Mouse (Mus musculus) cerebellum, adult 2 months (tissue): ENCODE measurements around the gene Hibch. TPM values are rescaled to one million over a fixed set of nuclear protein-coding genes. Genes with fewer than 3 reads are reported as not detected.

Experiments used
- DNase-seq, 2 experiments: peaks; one replicate each; pipeline ENCODE4 v3.0.0; 2021
- H3K27ac ChIP-seq: fragments of 200-500 bp; 2 replicates; pipeline ENCODE4 v1.5.1; 2012; ENCODE audit warnings: low read length, control low read depth, inconsistent platforms; ENCODE audit not compliant: insufficient read depth
- H3K27me3 ChIP-seq: fragments of 200-500 bp; 2 replicates; pipeline ENCODE4 v1.6.1; 2012; ENCODE audit warnings: inconsistent platforms, mild to moderate bottlenecking, low read length, moderate library complexity; ENCODE audit not compliant: control insufficient read depth, insufficient read depth
- H3K4me1 ChIP-seq: fragments of 200-500 bp; 2 replicates; pipeline ENCODE4 v1.6.1; 2011; ENCODE audit warnings: low read length; ENCODE audit not compliant: control insufficient read depth, insufficient read depth
- H3K4me3 ChIP-seq: fragments of 200-500 bp; replicated peaks from 2 replicates; pipeline ENCODE3; 2011; ENCODE audit warnings: mild to moderate bottlenecking, low read depth, low read length, control low read depth; ENCODE audit not compliant: insufficient read depth
- CTCF ChIP-seq: fragments of 200-500 bp; IDR thresholded peaks from 2 replicates; pipeline ENCODE4 v1.5.1; 2011; ENCODE audit warnings: low read depth, mild to moderate bottlenecking, control low read depth, low read length, moderate library complexity, borderline replicate concordance; ENCODE audit not compliant: insufficient read depth
- POLR2A ChIP-seq: fragments of 200-500 bp; IDR thresholded peaks from 2 replicates; pipeline ENCODE4 v1.6.1; 2011; ENCODE audit warnings: low read length, control low read depth, borderline replicate concordance; ENCODE audit not compliant: insufficient read depth
- WGBS: fragments of 180-500 bp; shearing (Covaris S2); methylation state at CpG from one replicate; pipeline ENCODE4 v1.1.7; 2018; 5-methylcytosine and 5-hydroxymethylcytosine counted together
- polyA plus RNA-seq: library from polyadenylated mRNA; depleted of rRNA; stranded (reverse); fragments of >200 nt; gene quantifications from 2 replicates; pipeline ENCODE4 v1.2.3, GENCODE M21; 2012; rRNA removed

The Hibch gene
- polyA plus RNA-seq: 23.4 and 27.9 TPM in 2 replicates

- Histone ChIP-seq H3K27me3 (no peaks in the 10 kb centered on the region), H3K27ac (peak within 1 kb of the TSS; percentile 69), H3K4me1 (no peaks in the 10 kb centered on the region), H3K4me3 (peak within 1 kb of the TSS; percentile 90)
- DNase-seq: peak; percentile 97 to 99
- 2% methylated on average over 45 of the region's 45 CpGs for WGBS
- peak; percentile 77 for TF ChIP-seq POLR2A
- no peak for TF ChIP-seq CTCF
Measured at GRCm38 (mm10) chr1:52844782-52845665, at the start of gene Hibch. TSS of gene Hibch (plus strand) at chr1:52844929.

- H3K4me1 ChIP-seq: peaks cover 13% of the 10 kb centered on the region
- TF ChIP-seq CTCF (no peak), POLR2A (no peak)
- no peak overlapping the region for H3K4me3 ChIP-seq
- 52% methylated on average over 2 of the region's 2 CpGs for WGBS
- DNase-seq: no peak
- H3K27ac ChIP-seq: no peak overlapping the region
- no peaks in the 10 kb centered on the region for H3K27me3 ChIP-seq
Measured at GRCm38 (mm10) chr1:52795927-52796326, 48.8 kb upstream of the Hibch start.

GRCm38 (mm10) chr1:52799056-52799726 lies 45.5 kb upstream of the Hibch start:
- WGBS: 60% methylated on average over 10 of the region's 10 CpGs
- DNase-seq: peak; percentile 40 to 47
- no peak overlapping the region for H3K27ac ChIP-seq

GRCm38 (mm10) chr1:52799772-52800171 lies 45.0 kb upstream of the Hibch start:
- Histone ChIP-seq H3K4me1 (peaks cover 13% of the 10 kb centered on the region), H3K4me3 (no peak overlapping the region), H3K27ac (no peak overlapping the region), H3K27me3 (no peaks in the 10 kb centered on the region)
- 19% methylated on average over 5 of the region's 5 CpGs for WGBS
- TF ChIP-seq CTCF (no peak), POLR2A (no peak)
- peak; percentile 29 to 66 for DNase-seq

More at GRCm38 (mm10) chr1:52799056-52799726, 45.5 kb upstream of the Hibch start:
- no peak overlapping the region for H3K4me3 ChIP-seq
- H3K27me3 ChIP-seq: no peaks in the 10 kb centered on the region
- peaks cover 13% of the 10 kb centered on the region for H3K4me1 ChIP-seq
- TF ChIP-seq CTCF (no peak), POLR2A (no peak)

- 68% methylated on average over 3 of the region's 3 CpGs for WGBS
- Histone ChIP-seq H3K27ac (no peak overlapping the region), H3K27me3 (no peaks in the 10 kb centered on the region), H3K4me1 (peaks cover 13% of the 10 kb centered on the region), H3K4me3 (no peak overlapping the region)
- DNase-seq: peak in 1 of 2 experiments; percentile 10
- TF ChIP-seq POLR2A (no peak), CTCF (no peak)
Measured at GRCm38 (mm10) chr1:52800340-52800740, 44.4 kb upstream of the Hibch start.

GRCm38 (mm10) chr1:52801651-52802050 lies 43.1 kb upstream of the Hibch start:
- WGBS: 85% methylated on average over 5 of the region's 5 CpGs

GRCm38 (mm10) chr1:52802406-52802975 lies 42.2 kb upstream of the Hibch start:
- H3K4me3 ChIP-seq: no peak overlapping the region
- 94% methylated on average over 5 of the region's 5 CpGs for WGBS
- TF ChIP-seq CTCF: no peak
- no peak for TF ChIP-seq POLR2A
- peaks cover 13% of the 10 kb centered on the region for H3K4me1 ChIP-seq
- no peak for DNase-seq
- H3K27ac ChIP-seq: no peak overlapping the region
- H3K27me3 ChIP-seq: no peaks in the 10 kb centered on the region

More at GRCm38 (mm10) chr1:52801651-52802050, 43.1 kb upstream of the Hibch start:
- TF ChIP-seq POLR2A (no peak), CTCF (no peak)
- H3K4me3 ChIP-seq: no peak overlapping the region
- DNase-seq: peak in 1 of 2 experiments; percentile 6
- H3K27me3 ChIP-seq: no peaks in the 10 kb centered on the region
- peaks cover 13% of the 10 kb centered on the region for H3K4me1 ChIP-seq
- H3K27ac ChIP-seq: no peak overlapping the region
